Mouse (Mus musculus) erythroblast, adult 5-6 weeks (primary cell): ENCODE results near the gene Clic3. TPM values are rescaled to one million over a fixed set of nuclear protein-coding genes. Genes with fewer than 3 reads are reported as not detected.

ENCODE experiments used
- ATAC-seq: replicated peaks from 2 replicates; pipeline ENCODE4 v1.8.0; 2016; ENCODE audit warnings: moderate number of reproducible peaks, mild to moderate bottlenecking, moderate TSS enrichment, inconsistent platforms; ENCODE audit not compliant: poor library complexity, low FRiP score, severe bottlenecking
- total RNA-seq, 2 experiments: library from RNA; stranded (forward) in 1 of 2; stranded (reverse) in 1 of 2; fragments of 150-400 nt in 1 of 2; fragments of 200-764, 138-1000 nt in 1 of 2; gene quantifications; 2 replicates each; pipeline versions ENCODE4 v1.2.3 to v1.2.4; 2015 to 2017; ENCODE audit warnings: low replicate concordance in 2 of 2

The Clic3 gene
- total RNA-seq, 2 experiments from 2014 or later: not detected

DNA sequence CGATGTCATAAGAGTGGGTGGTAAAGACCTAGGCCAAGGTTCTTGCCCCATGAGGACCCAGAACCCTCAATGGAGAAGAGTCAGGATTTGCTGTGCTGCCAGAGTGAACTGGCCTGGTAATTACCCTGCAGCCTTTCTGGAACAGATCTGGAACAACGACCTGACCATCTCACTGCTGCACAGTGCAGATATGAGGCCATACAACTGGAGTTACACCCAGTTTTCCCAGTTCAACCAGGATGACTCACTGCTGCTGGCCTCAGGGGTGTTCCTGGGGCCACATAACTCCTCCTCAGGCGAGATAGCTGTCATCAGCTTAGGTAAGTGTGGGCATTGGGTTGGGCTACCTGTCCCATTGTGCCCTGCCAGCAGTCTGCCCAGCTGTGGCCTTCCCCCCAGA, 46.1 kb downstream of the Clic3 start:
- ATAC-seq: no peak

GRCm38 (mm10) chr2:25504538-25504937, 47.9 kb downstream of the Clic3 start:
- ATAC-seq: no peak

DNA sequence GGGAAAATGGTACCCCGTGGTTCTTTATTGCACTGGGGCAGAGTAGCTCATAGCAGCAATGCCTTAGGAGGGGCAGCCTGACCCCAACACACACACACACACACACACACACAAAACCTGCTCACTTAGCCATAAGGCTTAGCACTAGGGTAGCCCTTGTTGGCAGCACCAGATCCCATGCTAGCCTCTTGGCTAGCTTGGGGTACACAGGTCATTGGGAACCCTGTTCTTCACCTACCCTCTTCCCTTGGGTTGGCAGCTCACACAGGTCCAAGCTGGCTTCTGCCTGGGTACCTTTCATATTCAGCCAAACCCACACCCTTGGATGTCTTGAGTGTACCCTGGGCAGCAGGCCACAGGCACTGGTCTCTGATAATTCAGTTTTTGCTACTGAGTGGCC, 48.4 kb downstream of the Clic3 start:
- no peak for ATAC-seq

DNA sequence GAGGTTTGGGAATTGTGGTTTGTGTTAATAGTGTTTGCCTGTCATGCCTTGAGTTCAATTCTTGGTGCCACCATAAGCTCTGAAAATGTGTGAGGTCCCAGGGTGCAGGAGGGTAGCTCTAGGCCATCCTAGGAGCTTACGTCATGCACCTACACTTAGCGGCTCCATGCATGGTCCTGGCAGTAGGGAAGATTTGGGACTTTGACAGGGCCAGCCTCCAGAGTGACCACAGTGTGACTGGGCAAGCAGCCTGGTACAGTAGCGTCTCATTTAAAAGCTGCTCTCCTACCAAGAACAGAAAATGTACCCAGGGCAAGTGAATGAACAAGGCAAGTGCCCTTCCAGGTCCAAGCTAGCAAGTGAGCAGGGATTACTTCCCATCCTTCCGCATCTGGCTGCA, 49.2 kb downstream of the Clic3 start:
- ATAC-seq: no peak

DNA sequence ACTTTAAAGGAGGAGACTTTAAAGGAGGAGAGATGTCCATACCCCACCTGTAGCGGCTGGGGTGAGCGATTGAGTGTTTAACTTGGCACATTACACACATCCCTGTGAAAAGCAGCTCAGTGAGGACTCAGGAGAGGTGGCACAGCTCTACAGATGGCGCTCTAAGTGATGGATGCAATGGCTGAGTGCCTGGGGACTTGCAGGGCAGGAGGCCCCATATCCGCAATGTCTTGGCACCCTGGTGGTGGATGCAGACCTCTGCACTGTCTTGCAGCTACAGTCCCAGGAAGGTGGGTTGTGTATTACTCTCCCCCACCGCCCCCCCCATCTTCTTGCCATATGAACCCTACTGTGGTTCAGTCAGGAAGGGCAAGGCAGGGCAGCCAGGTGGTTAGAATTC, 50.3 kb downstream of the Clic3 start:
- no peak for ATAC-seq

Other genes with a start within 250 kb of the Clic3 start
Only the 30 nearest of the 44 such genes appear.
- 1.5 and 4.0 TPM in 2 replicates for gene Tprn, start 194.2 kb upstream of the Clic3 start, total RNA-seq (2015; ENCODE audit: low replicate concordance)
- gene Tprn, start 194.2 kb upstream of the Clic3 start, total RNA-seq (2017; ENCODE audit: low replicate concordance): 0.26 and 2.6 TPM in 2 replicates
- gene Ssna1, start 184.4 kb upstream of the Clic3 start, total RNA-seq (2015; ENCODE audit: low replicate concordance): 36.5 and 67.5 TPM in 2 replicates
- 9.9 and 24.8 TPM in 2 replicates for gene Ssna1, start 184.4 kb upstream of the Clic3 start, total RNA-seq (2017; ENCODE audit: low replicate concordance)
- 8.4 and 12.9 TPM in 2 replicates for gene Anapc2, start 184.4 kb upstream of the Clic3 start, total RNA-seq (2015; ENCODE audit: low replicate concordance)
- gene Anapc2, start 184.4 kb upstream of the Clic3 start, total RNA-seq (2017; ENCODE audit: low replicate concordance): 9.2 and 18.7 TPM in 2 replicates
- gene Tmem210, start 168.7 kb upstream of the Clic3 start, total RNA-seq (2015; ENCODE audit: low replicate concordance): not detected in 2 replicates
- gene Tmem210, start 168.7 kb upstream of the Clic3 start, total RNA-seq (2017; ENCODE audit: low replicate concordance): not detected in 2 replicates
- not detected in 2 replicates for gene Lrrc26, start 166.9 kb upstream of the Clic3 start, total RNA-seq (2015; ENCODE audit: low replicate concordance)
- gene Lrrc26, start 166.9 kb upstream of the Clic3 start, total RNA-seq (2017; ENCODE audit: low replicate concordance): not detected in 2 replicates
- gene Grin1, start 137.7 kb upstream of the Clic3 start, total RNA-seq (2015; ENCODE audit: low replicate concordance): not detected in 2 replicates
- gene Grin1, start 137.7 kb upstream of the Clic3 start, total RNA-seq (2017; ENCODE audit: low replicate concordance): not detected in 2 replicates
- gene Man1b1, start 124.5 kb upstream of the Clic3 start, total RNA-seq (2015; ENCODE audit: low replicate concordance): 4.6 and 11.1 TPM in 2 replicates
- gene Man1b1, start 124.5 kb upstream of the Clic3 start, total RNA-seq (2017; ENCODE audit: low replicate concordance): 13.2 and 28.3 TPM in 2 replicates
- 13.3 TPM in 1 of 2 replicates, not detected in the other for gene Dpp7, start 100.5 kb upstream of the Clic3 start, total RNA-seq (2015; ENCODE audit: low replicate concordance)
- 2.6 TPM in 1 of 2 replicates, not detected in the other for gene Dpp7, start 100.5 kb upstream of the Clic3 start, total RNA-seq (2017; ENCODE audit: low replicate concordance)
- 7.7 and 13.3 TPM in 2 replicates for gene Uap1l1, start 91.2 kb upstream of the Clic3 start, total RNA-seq (2015; ENCODE audit: low replicate concordance)
- gene Uap1l1, start 91.2 kb upstream of the Clic3 start, total RNA-seq (2017; ENCODE audit: low replicate concordance): 0.51 and 3.9 TPM in 2 replicates
- 3.3 and 8.8 TPM in 2 replicates for gene Sapcd2, start 84.5 kb upstream of the Clic3 start, total RNA-seq (2015; ENCODE audit: low replicate concordance)
- 0.98 and 8.0 TPM in 2 replicates for gene Sapcd2, start 84.5 kb upstream of the Clic3 start, total RNA-seq (2017; ENCODE audit: low replicate concordance)
- gene Entpd2, start 61.0 kb upstream of the Clic3 start, total RNA-seq (2015; ENCODE audit: low replicate concordance): not detected in 2 replicates
- gene Entpd2, start 61.0 kb upstream of the Clic3 start, total RNA-seq (2017; ENCODE audit: low replicate concordance): not detected in 2 replicates
- gene Npdc1, start 57.5 kb upstream of the Clic3 start, total RNA-seq (2015; ENCODE audit: low replicate concordance): not detected in 2 replicates
- gene Npdc1, start 57.5 kb upstream of the Clic3 start, total RNA-seq (2017; ENCODE audit: low replicate concordance): not detected in 2 replicates
- gene Fut7, start 33.6 kb upstream of the Clic3 start, total RNA-seq (2015; ENCODE audit: low replicate concordance): 2.7 and 4.0 TPM in 2 replicates
- gene Fut7, start 33.6 kb upstream of the Clic3 start, total RNA-seq (2017; ENCODE audit: low replicate concordance): 4.4 and 4.5 TPM in 2 replicates
- gene Abca2, start 28.1 kb upstream of the Clic3 start, total RNA-seq (2015; ENCODE audit: low replicate concordance): 7.7 and 16.7 TPM in 2 replicates
- 4.5 and 7.3 TPM in 2 replicates for gene Abca2, start 28.1 kb upstream of the Clic3 start, total RNA-seq (2017; ENCODE audit: low replicate concordance)
- 18.2 and 33.8 TPM in 2 replicates for gene Paxx, start 4.3 kb downstream of the Clic3 start, total RNA-seq (2015; ENCODE audit: low replicate concordance)
- 8.4 and 10.6 TPM in 2 replicates for gene Paxx, start 4.3 kb downstream of the Clic3 start, total RNA-seq (2017; ENCODE audit: low replicate concordance)
- gene Ptgds, start 13.2 kb downstream of the Clic3 start, total RNA-seq (2015; ENCODE audit: low replicate concordance): 1.3 TPM in 1 of 2 replicates, not detected in the other
- not detected in 2 replicates for gene Ptgds, start 13.2 kb downstream of the Clic3 start, total RNA-seq (2017; ENCODE audit: low replicate concordance)
- not detected in 2 replicates for gene Lcn12, start 37.1 kb downstream of the Clic3 start, total RNA-seq (2015; ENCODE audit: low replicate concordance)
- not detected in 2 replicates for gene Lcn12, start 37.1 kb downstream of the Clic3 start, total RNA-seq (2017; ENCODE audit: low replicate concordance)
- 6.7 and 7.5 TPM in 2 replicates for gene Fbxw5, start 43.9 kb downstream of the Clic3 start, total RNA-seq (2015; ENCODE audit: low replicate concordance)
- 3.2 and 5.1 TPM in 2 replicates for gene Fbxw5, start 43.9 kb downstream of the Clic3 start, total RNA-seq (2017; ENCODE audit: low replicate concordance)
- gene C8g, start 44.9 kb downstream of the Clic3 start, total RNA-seq (2015; ENCODE audit: low replicate concordance): not detected in 2 replicates
- not detected in 2 replicates for gene C8g, start 44.9 kb downstream of the Clic3 start, total RNA-seq (2017; ENCODE audit: low replicate concordance)
- gene Traf2, start 90.1 kb downstream of the Clic3 start, total RNA-seq (2015; ENCODE audit: low replicate concordance): 1.7 and 2.3 TPM in 2 replicates
- 4.2 and 4.3 TPM in 2 replicates for gene Traf2, start 90.1 kb downstream of the Clic3 start, total RNA-seq (2017; ENCODE audit: low replicate concordance)
- gene Edf1, start 101.0 kb downstream of the Clic3 start, total RNA-seq (2015; ENCODE audit: low replicate concordance): 27.3 and 50.2 TPM in 2 replicates
- gene Edf1, start 101.0 kb downstream of the Clic3 start, total RNA-seq (2017; ENCODE audit: low replicate concordance): 32.2 and 32.9 TPM in 2 replicates
- 2.5 and 7.1 TPM in 2 replicates for gene Mamdc4, start 118.0 kb downstream of the Clic3 start, total RNA-seq (2015; ENCODE audit: low replicate concordance)
- gene Mamdc4, start 118.0 kb downstream of the Clic3 start, total RNA-seq (2017; ENCODE audit: low replicate concordance): 4.3 and 4.5 TPM in 2 replicates
- 0.96 and 7.1 TPM in 2 replicates for gene Phpt1, start 118.4 kb downstream of the Clic3 start, total RNA-seq (2015; ENCODE audit: low replicate concordance)
- gene Phpt1, start 118.4 kb downstream of the Clic3 start, total RNA-seq (2017; ENCODE audit: low replicate concordance): 2.1 TPM in 1 of 2 replicates, not detected in the other
- gene Ajm1, start 124.9 kb downstream of the Clic3 start, total RNA-seq (2015; ENCODE audit: low replicate concordance): 0.63 TPM in 1 of 2 replicates, not detected in the other
- not detected in 2 replicates for gene Ajm1, start 124.9 kb downstream of the Clic3 start, total RNA-seq (2017; ENCODE audit: low replicate concordance)
- gene Rabl6, start 151.7 kb downstream of the Clic3 start, total RNA-seq (2015; ENCODE audit: low replicate concordance): 18.1 and 22.4 TPM in 2 replicates
- gene Rabl6, start 151.7 kb downstream of the Clic3 start, total RNA-seq (2017; ENCODE audit: low replicate concordance): 11.8 and 29.1 TPM in 2 replicates
- gene Ccdc183, start 160.8 kb downstream of the Clic3 start, total RNA-seq (2015; ENCODE audit: low replicate concordance): not detected in 2 replicates
- gene Ccdc183, start 160.8 kb downstream of the Clic3 start, total RNA-seq (2017; ENCODE audit: low replicate concordance): not detected in 2 replicates
- gene Tmem141, start 165.2 kb downstream of the Clic3 start, total RNA-seq (2015; ENCODE audit: low replicate concordance): 4.6 and 6.0 TPM in 2 replicates
- gene Tmem141, start 165.2 kb downstream of the Clic3 start, total RNA-seq (2017; ENCODE audit: low replicate concordance): 2.2 and 9.4 TPM in 2 replicates
- 20.5 and 47.1 TPM in 2 replicates for gene Fcna, start 171.2 kb downstream of the Clic3 start, total RNA-seq (2015; ENCODE audit: low replicate concordance)
- 24.3 and 27.7 TPM in 2 replicates for gene Fcna, start 171.2 kb downstream of the Clic3 start, total RNA-seq (2017; ENCODE audit: low replicate concordance)
- gene Lcn8, start 196.3 kb downstream of the Clic3 start, total RNA-seq (2015; ENCODE audit: low replicate concordance): not detected in 2 replicates
- not detected in 2 replicates for gene Lcn8, start 196.3 kb downstream of the Clic3 start, total RNA-seq (2017; ENCODE audit: low replicate concordance)
- gene Lcn5, start 201.1 kb downstream of the Clic3 start, total RNA-seq (2015; ENCODE audit: low replicate concordance): not detected in 2 replicates
- gene Lcn5, start 201.1 kb downstream of the Clic3 start, total RNA-seq (2017; ENCODE audit: low replicate concordance): not detected in 2 replicates